27 mouse cellular contexts compared by ENCODE assay signal in genomic region chr1:39581215-39581614, GRCm38 (mm10).
"Had no signal": no experiment of that assay in that cellular context is flagged by ENCODE, and none has a peak within 500 bp of the region (broad histone marks: within the 10 kb centered on the region; RNA-seq: fewer than 3 reads in every experiment).

No protein-coding gene starts in this region.

- H3K27me3 ChIP-seq: embryonic facial prominence, embryonic 12.5 days; embryonic facial prominence, embryonic 13.5 days; embryonic facial prominence, embryonic 15.5 days; forebrain, embryonic 12.5 days; forebrain, embryonic 13.5 days; forebrain, embryonic 15.5 days had no signal

- H3K9ac ChIP-seq: embryonic facial prominence, embryonic 12.5 days; embryonic facial prominence, embryonic 13.5 days; embryonic facial prominence, embryonic 15.5 days; forebrain, embryonic 12.5 days; forebrain, embryonic 13.5 days; forebrain, embryonic 15.5 days; forebrain, postnatal 0 days had no signal

- DNase-seq: cerebellum, adult 9-10 months; cerebellum, adult 9-11 months; cerebellum, postnatal 10 days; cerebellum, postnatal 14 days; cerebellum, postnatal 25 days; cerebellum, postnatal 36 days; embryo, embryonic 11 days; forebrain, postnatal 0 days; gastrocnemius, adult 2 months; gastrocnemius, postnatal 10 days; gastrocnemius, postnatal 14 days; gastrocnemius, postnatal 25 days; gastrocnemius, postnatal 36 days; heart, adult 18-20 months; heart, adult 2 months had no signal

- H3K9me3 ChIP-seq: embryonic facial prominence, embryonic 10.5 days; embryonic facial prominence, embryonic 12.5 days; embryonic facial prominence, embryonic 13.5 days; embryonic facial prominence, embryonic 15.5 days; forebrain, embryonic 10.5 days; forebrain, embryonic 12.5 days; forebrain, embryonic 13.5 days; forebrain, embryonic 15.5 days; heart, embryonic 10.5 days had no signal

- H3K4me2 ChIP-seq: embryonic facial prominence, embryonic 12.5 days; embryonic facial prominence, embryonic 13.5 days; embryonic facial prominence, embryonic 15.5 days; forebrain, embryonic 12.5 days; forebrain, embryonic 13.5 days; forebrain, embryonic 15.5 days had no signal

- H3K36me3 ChIP-seq: embryonic facial prominence, embryonic 10.5 days; embryonic facial prominence, embryonic 12.5 days; embryonic facial prominence, embryonic 13.5 days; embryonic facial prominence, embryonic 15.5 days; forebrain, embryonic 10.5 days; forebrain, embryonic 12.5 days; forebrain, embryonic 15.5 days; heart, embryonic 10.5 days had no signal

- H3K27ac ChIP-seq: embryonic facial prominence, embryonic 10.5 days; embryonic facial prominence, embryonic 12.5 days; embryonic facial prominence, embryonic 13.5 days; embryonic facial prominence, embryonic 15.5 days; forebrain, embryonic 10.5 days; forebrain, embryonic 12.5 days; forebrain, embryonic 13.5 days; forebrain, embryonic 15.5 days; gastrocnemius, adult 2 months; heart, adult 2 months; heart, embryonic 10.5 days had no signal

- H3K4me3 ChIP-seq: embryonic facial prominence, embryonic 10.5 days; embryonic facial prominence, embryonic 12.5 days; embryonic facial prominence, embryonic 13.5 days; embryonic facial prominence, embryonic 15.5 days; erythroblast, embryonic 14.5 days; forebrain, embryonic 10.5 days; forebrain, embryonic 12.5 days; forebrain, embryonic 13.5 days; forebrain, embryonic 15.5 days; gastrocnemius, adult 2 months; heart, adult 2 months; heart, embryonic 10.5 days had no signal

- ATAC-seq: forebrain, embryonic 13.5 days; forebrain, embryonic 14.5 days; forebrain, embryonic 15.5 days; forebrain, embryonic 16.5 days; forebrain, postnatal 0 days had no signal
